Mouse (Mus musculus) liver, postnatal 0 days (tissue): ENCODE measurements at regions not wholly inside any gene's neighbourhood (a gene's known extent, or its start where the extent isn't known, plus 50 kb on each side); places are given as distances from the start of the nearest gene placed in this dataset.

ENCODE experiments used
- CTCF ChIP-seq: sonication (generic); IDR thresholded peaks from 2 replicates; pipeline ENCODE4 v1.5.1; 2016; ENCODE audit warnings: antibody characterized with exemption, low read depth
- EP300 ChIP-seq: IDR thresholded peaks from 2 replicates; pipeline ENCODE4 v1.6.1; 2016; ENCODE audit warnings: antibody characterized with exemption, low read depth, mild to moderate bottlenecking

GRCm38 (mm10) chr6:98132931-98133330, 209.6 kb downstream of the Gm765 start:
- TF ChIP-seq CTCF (peak; percentile 57), EP300 (no peak)
